Mouse (Mus musculus) left cerebral cortex, postnatal 4 days (tissue): ENCODE results near the gene St3gal2. TPM values are rescaled to one million over a fixed set of nuclear protein-coding genes. Genes with fewer than 3 reads are reported as not detected.

Source experiments
- DNase-seq: peaks from one replicate; pipeline ENCODE4 v3.0.0-alpha.2; 2022
- intact Hi-C: fragments of 180-260 bp; cut with DNase I; formaldehyde crosslinking; loops from one replicate; pipeline ENCODE4 v1.15.1; 2025
- total RNA-seq, 2 experiments: library from RNA; stranded (reverse); gene quantifications; 2 replicates each; pipeline ENCODE4 v1.2.3; 2021

The St3gal2 gene
- total RNA-seq, result 10 to 100 TPM; 78.9 to 80.6 TPM

GRCm38 (mm10) chr8:110919341-110920031, at the start of gene St3gal2:
Gene St3gal2, plus strand, starts transcription at chr8:110919922.
- peak; percentile 96 for DNase-seq
- intact Hi-C loops, result no loop called here

GRCm38 (mm10) chr8:110870501-110870900, 49.2 kb upstream of the St3gal2 start:
- intact Hi-C loops, result no loop called here
- DNase-seq, result no peak

- DNase-seq, result no peak
- intact Hi-C loops, result no loop called here
Observed at GRCm38 (mm10) chr8:110877862-110878261, 41.9 kb upstream of the St3gal2 start.

DNA sequence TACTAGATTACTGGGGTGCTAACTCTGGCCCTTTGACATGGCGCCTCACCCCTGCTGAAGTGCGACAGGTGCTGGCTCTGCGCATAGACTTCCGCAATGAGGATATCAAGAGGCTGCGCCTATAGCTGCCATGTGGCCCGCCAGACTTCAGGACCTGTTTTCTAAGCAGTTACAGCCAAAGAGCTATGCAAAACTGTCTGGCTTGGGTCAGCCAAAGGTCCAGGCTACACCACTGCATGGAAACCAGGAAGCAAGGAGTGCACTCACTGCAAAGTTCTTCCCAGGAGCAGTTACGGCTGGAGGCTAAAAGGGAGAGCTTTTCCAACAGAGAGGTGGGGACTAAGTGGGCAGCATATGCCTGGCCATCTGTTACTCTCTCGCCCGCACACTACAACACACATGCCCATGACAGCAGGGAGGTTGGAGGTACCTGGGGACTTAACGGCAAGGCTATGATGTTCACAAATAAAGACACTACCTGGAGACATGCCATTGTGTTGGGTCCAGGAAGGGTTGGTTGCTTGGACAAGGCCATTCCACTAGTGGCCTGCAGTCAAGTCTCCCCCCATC, 37.9 kb upstream of the St3gal2 start:
- intact Hi-C loops, result no loop called here
- no peak for DNase-seq

DNA sequence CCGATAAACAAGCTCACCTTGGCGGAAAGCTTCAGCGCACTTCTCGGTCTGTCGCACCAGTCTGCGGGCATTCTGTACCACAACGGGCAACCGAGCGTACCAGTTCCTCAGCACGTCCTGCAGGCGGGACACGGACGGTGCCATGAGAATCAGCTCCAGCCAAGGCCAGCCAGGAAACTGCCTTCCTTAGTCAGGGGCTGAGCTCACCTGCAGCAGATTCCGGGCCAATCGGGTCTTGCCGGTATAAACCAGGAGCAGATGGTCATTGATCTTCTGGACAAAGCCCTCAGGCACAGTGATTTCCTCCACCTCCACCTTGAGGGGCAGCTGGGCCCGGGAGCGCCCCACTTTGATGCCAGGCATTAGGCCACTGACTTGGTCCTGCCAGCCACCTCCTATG, 35.9 kb upstream of the St3gal2 start:
- intact Hi-C loops, result no loop called here
- no peak for DNase-seq

DNA sequence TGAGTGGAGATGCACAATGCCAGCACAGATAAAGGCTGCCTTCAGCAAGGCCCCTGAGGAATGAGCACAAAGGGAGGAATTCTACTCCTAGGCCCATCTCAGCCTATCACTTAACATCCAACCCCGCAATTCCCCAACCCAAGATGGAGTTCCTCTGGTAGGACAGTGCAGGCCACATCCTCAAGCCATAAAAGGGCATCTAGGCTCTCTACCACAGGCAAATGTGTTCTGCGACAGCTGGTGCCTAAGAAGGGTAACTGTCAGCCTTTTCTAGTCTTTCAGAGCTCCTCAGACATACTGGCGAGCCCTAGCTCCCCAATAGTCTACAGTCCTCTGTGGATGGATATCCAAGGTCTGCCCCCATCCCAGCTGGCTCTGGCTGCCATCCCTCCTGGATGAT, 33.1 kb upstream of the St3gal2 start:
- intact Hi-C loops, result no loop called here
- DNase-seq, result no peak

DNA sequence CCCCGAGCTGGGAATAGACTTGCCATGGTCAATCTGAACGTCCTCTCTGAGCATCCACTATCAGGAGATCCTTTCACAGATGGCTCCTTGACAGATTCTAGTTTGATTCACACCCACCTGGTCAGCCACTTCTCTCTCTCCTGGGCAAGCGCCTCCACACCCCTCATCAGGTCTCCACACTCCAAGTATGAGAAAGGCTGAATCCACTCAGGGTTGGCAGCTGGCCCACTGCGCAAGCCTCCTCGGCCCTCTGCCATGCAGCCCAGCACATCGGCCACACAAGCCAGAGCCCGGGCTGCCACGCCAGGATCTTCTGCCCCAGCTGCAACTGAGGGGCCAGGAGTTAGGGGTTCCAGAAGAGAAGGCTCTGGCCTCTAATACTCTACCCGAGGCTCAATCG, 32.2 kb upstream of the St3gal2 start:
- peak; percentile 78 for DNase-seq

GRCm38 (mm10) chr8:110888441-110888840, 31.3 kb upstream of the St3gal2 start:
- intact Hi-C loops, result no loop called here
- DNase-seq, result peak; percentile 69

More for the DNA sequence above, 32.2 kb upstream of the St3gal2 start:
- intact Hi-C loops, result no loop called here

DNA sequence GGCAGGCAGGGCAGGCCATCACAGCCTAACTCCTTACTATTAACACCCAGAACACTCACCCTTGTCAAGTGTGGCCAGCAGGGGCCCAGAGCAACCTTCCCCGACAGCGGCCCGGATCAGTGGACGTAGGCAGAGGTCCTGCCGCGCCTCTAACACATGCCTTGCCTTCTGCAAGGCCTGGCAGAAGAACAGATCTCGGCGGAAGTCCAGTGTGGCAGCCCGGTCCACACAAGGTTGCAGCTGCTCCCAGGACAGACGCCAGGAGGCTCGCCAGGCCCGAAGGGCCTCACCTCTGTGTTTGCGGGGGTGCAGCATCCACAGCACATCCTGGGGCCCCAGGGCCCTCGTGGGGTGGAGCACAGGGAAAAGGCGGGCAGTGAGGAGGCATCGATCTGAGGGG, 30.9 kb upstream of the St3gal2 start:
- DNase-seq, result peak; percentile 89
- intact Hi-C loops, result no loop called here

GRCm38 (mm10) chr8:110889904-110890470, 29.7 kb upstream of the St3gal2 start:
- intact Hi-C loops, result no loop called here
- DNase-seq, result no peak

- DNase-seq, result no peak
- intact Hi-C loops, result no loop called here
Observed at GRCm38 (mm10) chr8:110892040-110892439, 27.7 kb upstream of the St3gal2 start.

DNA sequence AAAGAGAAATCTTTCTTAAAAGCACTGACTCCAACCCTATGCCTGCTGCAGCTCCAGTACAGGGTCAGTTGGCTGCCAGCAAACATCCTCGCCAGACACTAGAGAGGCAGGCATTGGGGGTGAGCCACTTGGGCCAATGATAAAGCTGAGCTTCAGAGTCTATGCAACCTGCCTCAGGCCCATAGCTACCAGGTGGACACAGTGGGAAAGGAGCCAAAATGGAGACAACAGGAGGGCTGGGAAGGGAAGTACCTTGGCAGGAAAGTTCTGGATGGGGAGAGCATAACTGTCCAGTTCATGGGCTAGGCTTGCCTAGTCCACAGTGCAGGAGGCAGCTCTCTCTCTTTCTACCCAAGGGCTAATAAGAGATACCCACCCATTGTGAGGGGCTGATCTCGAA, 26.8 kb upstream of the St3gal2 start:
- intact Hi-C loops, result no loop called here
- no peak for DNase-seq

GRCm38 (mm10) chr8:110894851-110895250, 24.9 kb upstream of the St3gal2 start:
- intact Hi-C loops, result no loop called here

GRCm38 (mm10) chr8:110895254-110895653, 24.5 kb upstream of the St3gal2 start:
- intact Hi-C loops, result no loop called here

More at GRCm38 (mm10) chr8:110894851-110895250, 24.9 kb upstream of the St3gal2 start:
- DNase-seq, result no peak

GRCm38 (mm10) chr8:110895812-110896211, 23.9 kb upstream of the St3gal2 start:
- DNase-seq, result no peak
- intact Hi-C loops, result no loop called here

More at GRCm38 (mm10) chr8:110895254-110895653, 24.5 kb upstream of the St3gal2 start:
- no peak for DNase-seq

- no peak for DNase-seq
- intact Hi-C loops, result no loop called here
Observed at GRCm38 (mm10) chr8:110897495-110897894, 22.2 kb upstream of the St3gal2 start.

GRCm38 (mm10) chr8:110901056-110901455, 18.7 kb upstream of the St3gal2 start:
- DNase-seq, result no peak
- intact Hi-C loops, result no loop called here

DNA sequence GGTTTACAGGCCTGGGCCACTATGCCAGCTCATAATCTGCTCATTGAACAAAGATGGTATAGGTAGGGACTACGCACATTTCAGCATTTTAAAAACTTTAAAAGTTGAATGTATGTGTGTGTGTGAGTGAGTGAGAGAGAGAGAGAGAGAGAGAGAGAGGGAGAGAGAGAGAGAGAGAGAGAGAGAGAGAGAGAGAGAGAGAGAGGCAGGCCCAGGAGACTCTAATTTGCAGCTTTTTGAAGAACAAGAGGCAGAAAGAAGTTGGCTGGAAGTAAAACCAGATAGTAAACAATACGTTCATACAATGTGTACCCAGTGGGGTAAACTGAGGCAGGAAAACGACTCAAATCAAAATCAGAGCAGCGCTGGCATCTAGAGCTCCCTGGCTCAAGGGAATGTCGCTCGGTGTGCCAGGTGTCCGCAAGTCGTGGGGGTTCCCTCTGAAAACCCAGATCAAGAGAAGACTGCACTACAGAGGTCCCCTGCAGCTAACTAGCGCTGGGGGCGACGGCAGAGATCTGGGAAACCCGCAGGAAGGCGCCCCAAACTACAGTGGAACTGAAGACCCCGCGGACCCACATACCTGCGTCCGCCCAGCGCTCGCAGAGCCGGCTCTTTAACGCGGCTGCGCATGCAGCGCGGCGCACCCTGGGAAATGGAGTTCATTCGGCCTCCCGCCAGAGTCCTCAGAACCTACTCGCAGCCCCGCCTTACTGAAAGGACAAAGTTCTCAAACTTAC, 17.7 kb upstream of the St3gal2 start, which contains the start of gene Fuk:
Gene Fuk (minus strand): TSS at position 650 of the 740 bp plus-strand sequence.
- DNase-seq, result peak; percentile 80
- intact Hi-C loops, result no loop called here

GRCm38 (mm10) chr8:110902579-110902965, 17.1 kb upstream of the St3gal2 start:
- DNase-seq, result no peak
- intact Hi-C loops, result no loop called here

- intact Hi-C loops, result no loop called here
- no peak for DNase-seq
Observed at GRCm38 (mm10) chr8:110905404-110905803, 14.3 kb upstream of the St3gal2 start.

- intact Hi-C loops, result no loop called here
Observed at GRCm38 (mm10) chr8:110906682-110907081, 13.0 kb upstream of the St3gal2 start.

More at GRCm38 (mm10) chr8:110906682-110907081, 13.0 kb upstream of the St3gal2 start:
- no peak for DNase-seq
